Mouse (Mus musculus): ENCODE measurements at regions not wholly inside any gene's neighbourhood (a gene's known extent, or its start where the extent isn't known, plus 50 kb on each side); places are given as distances from the start of the nearest gene placed in this dataset.

GRCm38 (mm10) chr9:23535872-23536271, 313.0 kb downstream of the Bmper start:
- no peaks in the 10 kb centered on the region for H3K27me3 ChIP-seq
- H3K9ac ChIP-seq = no peak overlapping the region
- no peaks in the 10 kb centered on the region for H3K9me3 ChIP-seq
- H3K4me2 ChIP-seq = no peak overlapping the region
- 76% methylated on average over 2 of the region's 2 CpGs for WGBS
- no peak for ATAC-seq (ENCODE audit: borderline replicate concordance, extremely low read depth, low FRiP score, low TSS enrichment)
- no peak overlapping the region for H3K4me3 ChIP-seq
- no peak overlapping the region for H3K27ac ChIP-seq
- no peaks in the 10 kb centered on the region for H3K4me1 ChIP-seq
- H3K36me3 ChIP-seq = no peaks in the 10 kb centered on the region

- no peaks in the 10 kb centered on the region for H3K4me1 ChIP-seq
- no peak for ATAC-seq (ENCODE audit: borderline replicate concordance, extremely low read depth, low FRiP score, low TSS enrichment)
- WGBS = 25% methylated on average over 5 of the region's 5 CpGs
- no peak overlapping the region for H3K4me2 ChIP-seq
- H3K4me3 ChIP-seq = no peak overlapping the region
- no peak overlapping the region for H3K27ac ChIP-seq
- no peak overlapping the region for H3K9ac ChIP-seq
- no peaks in the 10 kb centered on the region for H3K36me3 ChIP-seq
- no peaks in the 10 kb centered on the region for H3K9me3 ChIP-seq
- no peaks in the 10 kb centered on the region for H3K27me3 ChIP-seq
These were observed 315.2 kb downstream of the Bmper start for GRCm38 (mm10) chr9:23538051-23538450.

GRCm38 (mm10) chr9:23551692-23552091, 328.8 kb downstream of the Bmper start:
- Histone ChIP-seq H3K36me3 (no peaks in the 10 kb centered on the region), H3K9me3 (no peaks in the 10 kb centered on the region), H3K4me1 (no peaks in the 10 kb centered on the region), H3K27ac (no peak overlapping the region), H3K9ac (no peak overlapping the region), H3K4me3 (no peak overlapping the region), H3K27me3 (no peaks in the 10 kb centered on the region), H3K4me2 (no peak overlapping the region)
- no peak for ATAC-seq (ENCODE audit: borderline replicate concordance, extremely low read depth, low FRiP score, low TSS enrichment)
- WGBS = 71% methylated on average over 2 of the region's 2 CpGs

GRCm38 (mm10) chr9:23553766-23554165, 330.9 kb downstream of the Bmper start:
- H3K4me3 ChIP-seq = no peak overlapping the region
- H3K27me3 ChIP-seq = no peaks in the 10 kb centered on the region
- no peaks in the 10 kb centered on the region for H3K4me1 ChIP-seq
- ATAC-seq (ENCODE audit: borderline replicate concordance, extremely low read depth, low FRiP score, low TSS enrichment) = no peak
- no peaks in the 10 kb centered on the region for H3K9me3 ChIP-seq
- H3K36me3 ChIP-seq = no peaks in the 10 kb centered on the region
- no peak overlapping the region for H3K9ac ChIP-seq
- no peak overlapping the region for H3K4me2 ChIP-seq
- no peak overlapping the region for H3K27ac ChIP-seq
- WGBS = 52% methylated on average over 1 of the region's 1 CpGs

- Histone ChIP-seq H3K4me1 (no peaks in the 10 kb centered on the region), H3K27me3 (no peaks in the 10 kb centered on the region), H3K36me3 (no peaks in the 10 kb centered on the region), H3K4me3 (no peak overlapping the region), H3K9ac (no peak overlapping the region), H3K9me3 (no peaks in the 10 kb centered on the region), H3K27ac (no peak overlapping the region), H3K4me2 (no peak overlapping the region)
- 67% methylated on average over 3 of the region's 3 CpGs for WGBS
- peak; percentile 75; the same call in 1 of the 2 replicates for ATAC-seq (ENCODE audit: borderline replicate concordance, extremely low read depth, low FRiP score, low TSS enrichment)
These were observed 334.7 kb downstream of the Bmper start for GRCm38 (mm10) chr9:23557601-23558000.

- no peak for ATAC-seq (ENCODE audit: borderline replicate concordance, extremely low read depth, low FRiP score, low TSS enrichment)
- 72% methylated on average over 3 of the region's 3 CpGs for WGBS
These were observed 339.0 kb downstream of the Bmper start for GRCm38 (mm10) chr9:23561924-23562323.

GRCm38 (mm10) chr9:23567081-23567480, 344.2 kb downstream of the Bmper start:
- H3K27me3 ChIP-seq = no peaks in the 10 kb centered on the region
- no peak for ATAC-seq (ENCODE audit: borderline replicate concordance, extremely low read depth, low FRiP score, low TSS enrichment)
- no peaks in the 10 kb centered on the region for H3K9me3 ChIP-seq

More at GRCm38 (mm10) chr9:23561924-23562323, 339.0 kb downstream of the Bmper start:
- H3K4me3 ChIP-seq = no peak overlapping the region
- H3K9ac ChIP-seq = no peak overlapping the region
- no peaks in the 10 kb centered on the region for H3K9me3 ChIP-seq
- no peaks in the 10 kb centered on the region for H3K36me3 ChIP-seq
- H3K27ac ChIP-seq = no peak overlapping the region
- H3K27me3 ChIP-seq = no peaks in the 10 kb centered on the region
- H3K4me1 ChIP-seq = no peaks in the 10 kb centered on the region
- no peak overlapping the region for H3K4me2 ChIP-seq

GRCm38 (mm10) chr9:23570150-23570549, 347.3 kb downstream of the Bmper start:
- no peaks in the 10 kb centered on the region for H3K27me3 ChIP-seq
- no peak overlapping the region for H3K4me3 ChIP-seq
- H3K36me3 ChIP-seq = no peaks in the 10 kb centered on the region
- H3K4me1 ChIP-seq = no peaks in the 10 kb centered on the region
- no peak overlapping the region for H3K9ac ChIP-seq
- no peak for ATAC-seq (ENCODE audit: borderline replicate concordance, extremely low read depth, low FRiP score, low TSS enrichment)
- no peak overlapping the region for H3K4me2 ChIP-seq
- WGBS = 39% methylated on average over 8 of the region's 8 CpGs
- H3K9me3 ChIP-seq = no peaks in the 10 kb centered on the region
- H3K27ac ChIP-seq = no peak overlapping the region

More at GRCm38 (mm10) chr9:23567081-23567480, 344.2 kb downstream of the Bmper start:
- Histone ChIP-seq H3K9ac (no peak overlapping the region), H3K4me2 (no peak overlapping the region), H3K27ac (no peak overlapping the region), H3K36me3 (no peaks in the 10 kb centered on the region), H3K4me3 (no peak overlapping the region), H3K4me1 (no peaks in the 10 kb centered on the region)

GRCm38 (mm10) chr9:23576314-23576713, 353.4 kb downstream of the Bmper start:
- H3K27me3 ChIP-seq = no peaks in the 10 kb centered on the region
- H3K36me3 ChIP-seq = no peaks in the 10 kb centered on the region
- H3K4me1 ChIP-seq = peaks cover 10% of the 10 kb centered on the region
- H3K4me3 ChIP-seq = no peak overlapping the region
- no peak overlapping the region for H3K4me2 ChIP-seq
- WGBS = 67% methylated on average over 2 of the region's 2 CpGs
- H3K27ac ChIP-seq = no peak overlapping the region
- no peaks in the 10 kb centered on the region for H3K9me3 ChIP-seq
- ATAC-seq (ENCODE audit: borderline replicate concordance, extremely low read depth, low FRiP score, low TSS enrichment) = no peak
- no peak overlapping the region for H3K9ac ChIP-seq

GRCm38 (mm10) chr9:23580155-23580554, 357.3 kb downstream of the Bmper start:
- ATAC-seq (ENCODE audit: borderline replicate concordance, extremely low read depth, low FRiP score, low TSS enrichment) = peak; percentile 68; the same call in 1 of the 2 replicates
- peaks cover 10% of the 10 kb centered on the region for H3K4me1 ChIP-seq

GRCm38 (mm10) chr9:23581039-23581606, 358.2 kb downstream of the Bmper start:
- Histone ChIP-seq H3K4me3 (no peak overlapping the region), H3K4me2 (no peak overlapping the region), H3K4me1 (peaks cover 10% of the 10 kb centered on the region), H3K9ac (no peak overlapping the region), H3K9me3 (no peaks in the 10 kb centered on the region), H3K27me3 (no peaks in the 10 kb centered on the region), H3K36me3 (no peaks in the 10 kb centered on the region), H3K27ac (peak overlapping the region; percentile 45)
- ATAC-seq (ENCODE audit: borderline replicate concordance, extremely low read depth, low FRiP score, low TSS enrichment) = peak; percentile 84
- WGBS = 11% methylated on average over 6 of the region's 6 CpGs

More at GRCm38 (mm10) chr9:23580155-23580554, 357.3 kb downstream of the Bmper start:
- no peaks in the 10 kb centered on the region for H3K9me3 ChIP-seq
- H3K9ac ChIP-seq = no peak overlapping the region
- H3K4me2 ChIP-seq = no peak overlapping the region
- no peak overlapping the region for H3K4me3 ChIP-seq
- no peaks in the 10 kb centered on the region for H3K36me3 ChIP-seq
- 0 out of 2 replicates have a peak overlapping the region, but pooled peaks have one; percentile 45 for H3K27ac ChIP-seq
- 35% methylated on average over 6 of the region's 6 CpGs for WGBS
- H3K27me3 ChIP-seq = no peaks in the 10 kb centered on the region

GRCm38 (mm10) chr9:23584561-23584960, 361.7 kb downstream of the Bmper start:
- Histone ChIP-seq H3K27ac (no peak overlapping the region), H3K4me3 (no peak overlapping the region), H3K4me2 (no peak overlapping the region), H3K4me1 (peaks cover 6% of the 10 kb centered on the region), H3K9me3 (no peaks in the 10 kb centered on the region), H3K9ac (no peak overlapping the region), H3K36me3 (no peaks in the 10 kb centered on the region), H3K27me3 (no peaks in the 10 kb centered on the region)
- no peak for ATAC-seq (ENCODE audit: borderline replicate concordance, extremely low read depth, low FRiP score, low TSS enrichment)

- Histone ChIP-seq H3K4me2 (no peak overlapping the region), H3K27ac (no peak overlapping the region), H3K4me1 (0 out of 2 replicates have a peak, but pooled peaks cover 3% of the 10 kb centered on the region), H3K9ac (no peak overlapping the region), H3K4me3 (no peak overlapping the region), H3K27me3 (no peaks in the 10 kb centered on the region), H3K9me3 (no peaks in the 10 kb centered on the region), H3K36me3 (no peaks in the 10 kb centered on the region)
- 70% methylated on average over 2 of the region's 2 CpGs for WGBS
- ATAC-seq (ENCODE audit: borderline replicate concordance, extremely low read depth, low FRiP score, low TSS enrichment) = no peak
These were observed 366.1 kb downstream of the Bmper start for GRCm38 (mm10) chr9:23589024-23589423.
